Mouse (Mus musculus): ENCODE data around the gene Ntf5. TPM values are rescaled to one million over a fixed set of nuclear protein-coding genes. Genes with fewer than 3 reads are reported as not detected.
"Not testable (repeated sequence)": the region's sequence is repeated elsewhere in the genome, so short reads cannot be mapped to it uniquely, and the experiment has no call there.

Ntf5 gene
- not detected for total RNA-seq (2021)
- not detected in 2 replicates for polyA plus RNA-seq (2012; rRNA removed)
- long read RNA-seq: 0 reads

DNA sequence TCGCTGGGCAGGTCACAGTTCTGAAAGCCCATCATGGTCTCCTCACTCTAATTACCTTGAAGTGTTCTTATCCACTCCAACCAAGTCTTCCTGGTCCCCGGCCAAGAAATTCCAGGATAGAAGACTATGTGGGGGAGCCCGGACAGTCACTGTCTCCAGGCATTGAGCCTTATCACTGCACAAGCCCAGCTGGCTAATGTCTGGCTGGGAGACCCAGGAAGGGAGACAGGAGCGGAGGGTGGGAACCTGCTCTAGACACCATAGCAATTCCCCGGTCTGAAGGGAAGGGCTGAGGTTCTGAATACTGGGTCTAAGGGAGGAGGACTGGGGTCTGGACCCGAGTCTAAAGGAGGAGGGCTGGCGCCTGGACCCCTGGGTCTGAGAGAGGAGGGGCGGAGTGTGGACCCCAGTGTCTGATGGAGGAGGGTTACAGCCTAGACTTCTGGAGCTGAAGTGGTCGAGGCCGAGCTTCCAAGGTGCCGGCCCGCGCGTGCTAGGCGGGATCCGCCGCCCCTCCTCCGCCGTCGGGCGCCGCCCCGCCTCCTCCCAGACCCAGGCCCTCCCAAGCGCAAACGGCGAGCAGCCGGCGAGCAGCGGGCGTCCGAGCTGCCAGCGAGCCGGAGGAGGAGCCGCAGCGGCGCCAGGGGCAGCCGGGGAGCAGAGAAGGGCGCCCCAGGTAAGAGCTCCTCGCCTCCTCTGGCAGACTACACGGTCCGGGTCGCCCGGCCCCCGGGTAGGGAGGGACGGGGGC is at the start of gene Ntf5:
Ntf5 (plus strand) TSS at position 583 of the 751 bp plus-strand sequence.
- peak; percentile 32 for DNase-seq

DNA sequence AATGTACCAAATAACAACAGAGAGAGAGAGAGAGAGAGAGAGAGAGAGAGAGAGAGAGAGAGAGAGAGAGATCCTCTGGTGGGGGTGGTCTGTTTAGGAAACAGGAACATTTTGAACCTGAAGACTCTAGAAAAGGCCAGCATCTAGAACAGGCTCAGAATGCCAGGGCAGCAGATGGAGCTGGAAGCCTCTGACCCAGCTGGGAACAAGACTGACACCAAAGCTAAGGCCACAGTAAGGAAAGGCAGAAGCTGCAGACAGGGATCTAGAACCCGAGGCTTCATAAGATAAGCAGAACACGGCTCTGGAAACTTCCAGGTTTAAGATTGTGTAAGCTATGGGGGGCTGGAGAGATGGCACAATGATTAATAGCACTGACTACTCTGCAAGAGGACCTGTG is 49.5 kb upstream of the Ntf5 start:
- DNase-seq: no peak

DNA sequence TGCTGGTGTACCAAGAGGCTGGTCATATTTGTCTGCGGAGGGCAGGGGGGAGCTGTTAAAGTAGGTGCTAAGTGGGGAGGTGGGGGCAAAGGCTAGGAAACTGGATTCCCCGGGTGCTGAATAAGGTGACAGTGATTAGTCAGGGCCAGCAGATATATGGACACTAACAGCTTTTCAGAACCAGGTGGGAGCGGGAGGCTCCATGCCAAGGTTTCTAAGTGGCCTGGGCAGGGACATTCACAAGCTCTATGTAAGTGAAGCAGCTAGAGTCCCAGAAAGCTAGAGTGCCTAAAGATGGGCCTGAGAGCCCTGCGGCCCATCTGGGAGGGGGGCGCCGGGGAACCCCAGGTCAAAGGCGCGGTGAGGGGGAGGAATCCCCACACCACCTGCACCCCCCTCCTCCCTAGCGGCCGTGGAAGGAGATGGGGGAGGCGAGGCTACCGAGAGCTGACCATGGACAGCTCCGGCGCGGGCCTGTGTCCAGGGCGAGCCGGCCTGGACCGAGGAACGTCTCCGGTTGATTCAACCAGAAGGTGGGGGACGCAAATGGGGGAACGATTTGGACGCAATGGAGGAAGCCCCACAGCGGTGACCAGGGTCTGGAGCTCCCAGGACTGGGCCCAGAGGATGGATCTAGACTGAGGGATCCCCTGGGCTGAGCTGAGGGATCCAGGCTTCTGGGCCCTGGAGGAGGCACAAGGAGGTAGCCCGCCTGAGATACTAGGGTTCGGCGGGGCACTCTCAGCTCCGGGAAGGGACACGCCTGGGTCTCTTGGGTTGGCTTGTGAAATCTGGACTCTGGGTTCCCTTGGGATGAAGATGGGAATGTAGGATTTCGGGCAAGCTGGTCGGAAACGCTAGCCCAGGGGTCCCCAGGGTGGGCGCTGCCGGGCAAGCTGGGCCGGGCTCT is 47.5 kb upstream of the Ntf5 start:
- DNase-seq: peak; percentile 72

DNA sequence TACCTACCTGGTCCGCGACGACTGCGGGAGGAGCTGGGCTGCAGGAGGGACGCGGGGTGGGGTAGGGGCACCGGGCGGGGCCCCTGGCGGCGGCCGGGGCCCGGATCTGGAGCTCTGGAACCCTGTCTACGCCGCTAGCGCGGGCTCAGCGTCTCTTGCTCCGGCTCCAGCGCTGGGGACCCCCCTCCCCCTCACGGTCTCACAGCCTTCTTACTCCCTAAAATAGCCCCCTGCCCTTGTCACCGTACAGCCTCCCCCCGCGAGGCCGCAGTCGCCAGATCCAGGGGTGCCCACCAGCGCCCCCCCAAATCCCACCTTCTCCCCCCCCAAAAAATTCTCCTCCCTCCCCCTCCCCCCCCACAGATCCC is 46.9 kb upstream of the Ntf5 start, which contains the start of gene Ppfia3:
Ppfia3 (minus strand) TSS at position 368 of the 368 bp plus-strand sequence.
- DNase-seq: no peak

DNA sequence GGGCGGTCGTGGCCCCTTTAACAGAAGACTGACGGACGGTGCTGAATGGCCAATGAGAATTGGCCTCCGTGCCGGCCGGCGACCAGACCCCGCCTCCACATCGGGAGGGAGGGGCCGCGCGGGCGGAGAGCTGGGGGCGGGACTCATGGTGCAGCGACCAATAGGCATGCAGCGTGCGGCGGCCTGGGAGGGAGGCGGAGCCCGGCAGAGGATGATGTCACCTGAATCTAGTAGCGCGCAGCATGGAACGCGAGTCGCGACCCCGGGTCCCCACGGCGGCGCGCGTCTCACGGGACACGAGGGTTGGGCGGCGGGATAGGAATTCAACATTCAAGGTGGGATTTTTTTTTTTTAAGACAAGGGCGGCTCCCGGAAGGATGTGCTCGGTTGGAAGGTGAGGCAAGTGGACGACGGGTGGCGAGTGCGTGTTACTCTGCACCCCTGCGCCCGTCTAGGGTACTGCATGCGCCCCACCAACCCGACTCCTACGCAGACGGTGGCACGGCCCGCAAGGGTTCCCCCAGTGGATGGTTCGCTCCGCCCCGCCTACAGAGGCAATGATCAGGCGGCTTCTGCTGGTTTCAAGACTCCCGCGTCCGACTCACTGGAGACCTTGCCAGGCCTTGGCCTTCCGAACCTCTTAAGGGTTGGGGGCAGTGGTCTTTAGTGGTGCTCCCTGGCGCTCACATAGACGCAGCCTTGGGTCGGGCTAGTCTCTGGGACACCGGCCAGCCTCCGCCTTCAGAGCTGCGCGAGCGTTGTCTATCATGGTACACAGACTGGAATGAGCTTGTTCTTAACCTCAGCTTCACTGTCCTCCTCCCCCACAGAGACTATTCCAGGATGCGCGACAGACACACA is 46.2 kb upstream of the Ntf5 start:
- peak; percentile 99 for DNase-seq

DNA sequence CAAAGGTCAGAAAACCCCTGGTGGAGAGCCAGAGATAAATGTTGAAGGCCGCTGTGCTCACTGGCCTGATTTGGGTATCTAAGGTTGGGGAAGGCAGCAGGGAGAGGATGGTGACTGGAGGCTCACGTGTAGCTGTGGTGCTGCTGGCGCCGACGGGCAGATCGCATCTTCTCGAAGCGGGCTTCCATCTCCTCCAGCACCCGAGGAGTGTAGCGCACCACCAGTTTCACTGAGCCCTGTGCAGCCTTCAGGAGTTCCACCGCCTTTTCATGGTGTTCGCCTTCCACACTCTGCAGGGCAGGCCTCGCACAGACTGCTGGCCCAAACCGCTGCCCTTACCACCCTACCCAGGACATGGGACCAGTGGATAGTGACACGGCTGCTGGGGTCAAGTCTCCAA is 45.3 kb upstream of the Ntf5 start:
- DNase-seq: no peak

DNA sequence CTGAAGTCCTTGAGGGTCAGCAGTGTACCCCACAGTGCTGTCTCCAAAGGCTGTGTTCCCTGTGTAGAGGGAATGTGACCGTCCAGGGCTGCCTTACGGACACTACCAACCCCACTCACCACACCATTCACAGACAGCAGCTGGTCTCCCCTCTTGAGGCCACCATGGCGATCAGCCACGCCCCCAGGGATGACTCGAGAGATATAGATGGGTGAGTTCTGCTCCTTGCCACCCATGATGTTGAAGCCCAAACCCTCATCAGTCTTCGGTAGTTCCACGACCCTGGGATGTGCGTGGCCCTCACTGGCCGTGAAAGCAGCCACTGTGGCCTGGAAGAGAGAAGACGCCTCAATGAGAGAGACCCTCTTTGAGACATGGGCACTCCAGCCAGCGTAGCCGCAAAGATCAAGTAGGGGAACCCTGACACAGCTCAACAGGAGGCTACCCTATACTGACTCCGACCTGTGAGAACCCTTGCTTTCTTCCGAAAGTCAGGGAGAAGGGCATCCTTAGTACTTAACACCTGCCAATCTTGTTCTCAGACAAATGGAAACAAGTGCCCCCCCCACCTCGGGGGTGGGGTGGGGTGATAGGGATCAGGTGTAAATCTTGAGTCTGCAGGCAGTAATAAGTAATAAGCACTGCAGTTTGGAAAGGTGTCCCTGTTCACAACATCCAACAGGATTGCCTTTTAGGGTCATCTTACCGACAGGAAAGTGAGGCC is 44.3 kb upstream of the Ntf5 start:
- no peak for DNase-seq

DNA sequence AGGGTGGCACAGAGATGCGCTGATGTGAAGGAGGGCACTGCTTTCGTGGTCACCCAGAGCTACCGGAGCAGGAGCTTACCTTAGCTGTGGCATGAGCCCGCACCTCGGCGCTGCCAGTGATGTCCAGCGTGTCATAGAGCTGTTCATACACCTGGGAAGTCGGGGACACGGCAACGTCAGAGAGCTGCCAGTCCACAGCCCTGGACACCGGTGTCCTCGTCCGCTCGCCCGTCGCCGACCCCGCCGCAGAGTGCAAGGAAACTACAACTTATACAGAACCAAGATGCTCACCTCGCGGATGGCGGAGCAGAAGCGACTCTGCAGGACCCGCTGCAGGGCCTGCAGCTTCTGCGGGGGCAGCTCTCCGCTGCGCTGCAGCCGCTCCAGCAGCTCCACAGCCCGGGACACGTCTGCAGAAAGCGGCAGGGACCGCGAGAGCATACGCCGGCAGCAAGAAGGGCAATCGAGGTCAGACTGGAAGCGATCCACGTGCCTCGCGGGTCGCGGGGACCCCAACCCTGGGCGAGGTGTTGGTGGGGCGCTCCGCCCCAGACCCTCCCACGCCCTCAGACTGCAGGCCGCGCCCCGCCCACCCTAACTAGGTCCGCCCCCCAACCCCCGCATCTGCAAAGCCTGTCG is 43.5 kb upstream of the Ntf5 start:
- no peak for DNase-seq

DNA sequence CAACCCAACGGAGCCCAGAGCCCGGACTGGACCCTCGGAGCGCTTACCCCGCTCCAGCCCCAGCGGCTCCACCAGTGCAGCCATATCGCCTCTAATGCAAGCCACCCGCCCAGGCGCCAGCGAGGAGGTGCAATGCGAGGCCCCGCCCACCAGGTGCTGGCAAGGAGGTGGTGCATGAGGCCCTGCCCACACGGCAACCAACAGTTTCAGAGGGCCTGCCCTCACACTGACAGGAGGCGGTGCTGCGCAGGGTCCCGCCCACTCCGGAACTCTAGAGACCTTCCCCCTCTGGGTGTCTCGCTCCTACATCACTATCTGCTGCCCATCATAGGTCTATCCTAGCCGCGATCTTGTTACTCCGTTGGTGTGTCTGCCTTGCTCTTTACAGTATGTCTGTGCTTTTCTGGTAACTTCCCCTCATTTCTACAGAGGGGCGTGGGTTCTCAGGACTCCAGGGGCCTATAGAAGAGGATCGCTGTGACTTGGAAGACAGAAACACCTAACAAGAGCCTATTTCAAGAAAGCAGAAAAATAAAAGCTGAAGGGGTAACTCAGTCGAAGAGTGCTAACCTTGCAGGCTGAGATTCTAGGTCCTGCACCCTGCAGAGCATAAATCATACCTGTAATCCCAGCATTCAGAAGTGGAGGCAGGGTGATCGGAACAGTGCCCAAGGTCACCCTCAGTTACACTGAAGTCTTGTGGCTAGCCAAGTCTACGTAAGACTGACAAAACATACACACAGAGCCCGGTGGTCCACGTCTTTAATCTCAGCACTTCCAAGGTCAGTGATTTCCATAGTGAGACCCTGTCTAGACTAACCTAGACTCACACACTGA is 42.8 kb upstream of the Ntf5 start, which contains the start of gene Lin7b:
Lin7b (minus strand) TSS at position 109 of the 837 bp plus-strand sequence.
- DNase-seq: peak; percentile 93

DNA sequence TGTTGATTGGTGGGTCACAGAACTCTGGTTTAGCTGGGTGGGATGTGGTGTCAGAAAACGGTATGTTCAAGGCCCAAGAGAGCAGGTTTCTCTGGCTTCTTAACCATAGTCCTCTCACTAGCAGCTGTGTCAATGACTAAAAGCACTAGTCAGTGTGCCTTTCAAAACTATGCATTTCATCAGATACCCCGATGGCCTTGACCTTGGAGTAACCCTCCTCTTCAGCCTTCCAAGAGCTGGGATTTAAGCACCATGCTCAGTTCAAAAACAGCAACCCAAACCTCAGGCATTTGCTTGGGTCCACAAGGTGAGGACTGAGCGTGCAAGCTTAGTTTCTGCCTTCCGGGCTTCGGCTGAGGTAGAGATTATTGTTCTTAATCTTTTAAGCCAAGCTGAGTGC is 41.1 kb upstream of the Ntf5 start:
- DNase-seq: peak; percentile 61

DNA sequence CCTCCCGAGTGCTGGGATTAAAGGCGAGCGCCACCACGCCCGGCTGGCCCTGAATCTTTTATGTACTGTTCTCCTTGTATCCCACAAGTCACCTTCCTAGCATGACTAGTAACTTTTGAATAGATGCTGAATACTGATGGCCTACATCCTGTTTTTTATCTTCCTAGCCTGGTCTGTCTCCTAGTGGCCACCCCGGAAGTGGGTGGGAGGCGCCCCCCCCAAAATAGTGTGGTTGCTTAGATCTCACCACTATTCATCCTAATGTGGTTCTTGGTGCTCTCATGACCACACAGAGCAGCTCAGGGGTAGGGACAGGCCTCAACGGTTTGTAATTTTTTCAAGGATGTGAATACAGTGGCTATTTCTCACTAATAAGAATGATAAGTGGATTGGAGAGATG is 38.9 kb upstream of the Ntf5 start:
- DNase-seq: no peak

DNA sequence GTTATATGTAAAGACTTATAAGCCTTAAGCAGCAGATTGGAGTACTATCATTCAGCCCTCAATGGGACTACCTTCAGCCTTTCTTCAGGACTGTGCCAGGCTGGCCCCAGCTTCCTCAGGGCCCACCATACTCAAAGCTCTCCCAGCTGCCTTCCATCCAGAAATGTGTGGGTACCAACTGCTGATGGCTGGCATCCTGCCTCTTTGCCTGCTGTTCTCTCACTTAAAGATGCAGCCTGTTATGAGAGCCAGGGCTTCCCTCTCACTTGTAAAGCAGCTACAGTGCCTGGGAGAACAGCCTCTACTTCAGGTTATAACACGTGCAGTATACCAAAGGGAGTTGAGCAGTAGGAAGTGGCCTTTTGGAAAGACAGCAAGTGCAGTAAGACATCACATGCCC is 37.4 kb upstream of the Ntf5 start:
- DNase-seq: no peak

DNA sequence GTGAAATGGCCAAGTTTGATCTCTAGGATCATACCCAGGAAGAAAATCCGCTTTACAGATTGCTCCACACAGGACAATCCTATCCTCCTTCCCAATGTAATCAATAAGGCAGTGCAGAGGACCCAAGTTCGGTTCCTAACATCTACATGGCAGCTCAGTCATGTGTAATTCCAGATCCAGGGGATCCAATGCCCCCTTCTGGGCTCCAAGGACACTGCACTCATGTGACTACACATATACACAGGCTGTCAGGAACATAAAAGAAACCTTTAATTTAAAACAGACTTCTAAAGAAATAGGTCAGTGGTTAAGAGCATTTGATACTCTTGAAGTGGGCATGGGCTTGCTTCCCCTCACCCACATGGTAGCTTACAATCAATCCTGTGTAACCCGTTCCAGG is 27.4 kb upstream of the Ntf5 start:
- no peak for DNase-seq

DNA sequence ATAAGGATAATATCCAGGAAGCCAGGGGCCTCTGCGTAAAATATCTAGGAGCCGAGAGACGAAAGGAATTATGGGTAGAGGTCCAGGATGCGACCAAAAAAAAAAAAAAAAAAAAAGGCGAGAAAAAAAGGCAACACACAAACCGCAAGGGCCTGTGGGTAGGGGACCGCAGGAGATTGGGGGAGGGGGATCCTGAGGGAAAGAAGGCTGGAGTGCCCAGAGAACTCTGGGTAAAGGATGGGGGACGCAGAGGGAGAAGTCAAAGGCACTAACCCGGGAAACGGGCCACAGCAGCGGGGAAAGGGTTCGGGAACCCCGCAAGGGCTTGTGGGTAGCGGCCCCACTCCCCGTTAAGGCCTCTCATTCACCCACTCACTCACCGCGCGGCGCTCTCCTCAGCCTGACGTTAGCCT is 18.4 kb upstream of the Ntf5 start:
- no peak for DNase-seq

DNA sequence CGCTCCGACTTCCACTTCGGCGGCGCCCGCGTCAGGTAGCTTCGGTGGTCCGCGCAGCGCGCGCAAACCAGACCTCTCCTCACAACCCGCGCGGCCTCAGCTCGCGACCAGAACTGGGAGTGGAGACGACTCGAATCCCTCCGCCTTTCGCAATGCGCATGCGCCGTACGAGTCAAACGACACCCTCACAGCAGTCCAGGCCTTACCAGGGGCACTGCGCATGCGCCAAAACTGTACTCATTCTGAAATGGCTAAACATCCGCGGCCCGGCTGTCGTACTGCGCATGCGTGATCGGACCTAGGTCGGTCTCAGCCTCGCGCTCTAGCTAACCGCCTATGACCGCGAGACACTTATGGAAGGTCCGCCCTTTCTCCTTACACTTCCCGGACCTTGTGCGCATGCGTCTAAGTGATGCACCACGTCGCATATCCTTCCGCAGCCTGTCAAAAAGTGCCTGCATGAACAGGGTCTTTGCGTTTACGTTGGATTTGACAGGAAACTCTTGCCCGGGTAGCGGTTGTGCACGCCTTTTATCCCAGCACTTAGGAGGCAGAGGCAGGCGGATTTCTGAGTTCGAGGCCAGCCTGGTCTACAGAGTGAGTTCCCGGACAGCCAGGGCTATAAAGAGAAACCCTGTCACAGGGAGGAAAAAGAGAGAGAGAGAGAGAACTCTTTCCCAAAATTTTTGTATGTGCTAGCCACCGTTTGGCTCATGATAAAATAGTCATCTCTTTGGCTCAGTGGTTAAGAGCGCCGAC is 17.7 kb upstream of the Ntf5 start, which contains the start of gene Snrnp70:
Snrnp70 (minus strand) TSS at position 165 of the 759 bp plus-strand sequence.
- peak; percentile 100 for DNase-seq

DNA sequence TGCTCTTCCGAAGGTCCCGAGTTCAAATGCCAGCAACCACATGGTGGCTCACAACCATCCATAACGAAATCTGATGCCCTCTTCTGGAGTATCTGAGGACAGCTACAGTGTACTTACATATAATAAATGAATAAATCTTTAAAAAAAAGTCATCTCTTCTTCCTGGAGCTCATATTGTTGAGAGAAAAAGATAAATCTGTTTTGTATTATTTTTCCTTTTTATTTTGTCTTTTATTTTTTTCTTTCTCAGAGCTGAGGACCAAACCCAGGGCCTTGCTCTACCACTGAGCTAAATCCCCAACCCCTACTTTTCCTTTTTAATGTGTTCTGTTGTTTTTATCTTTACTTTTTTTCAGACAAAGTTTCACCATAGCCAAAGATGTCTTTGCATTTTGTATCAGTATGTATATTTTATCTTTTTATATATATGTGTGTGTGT is 17.1 kb upstream of the Ntf5 start:
- DNase-seq: not testable (repeated sequence)

DNA sequence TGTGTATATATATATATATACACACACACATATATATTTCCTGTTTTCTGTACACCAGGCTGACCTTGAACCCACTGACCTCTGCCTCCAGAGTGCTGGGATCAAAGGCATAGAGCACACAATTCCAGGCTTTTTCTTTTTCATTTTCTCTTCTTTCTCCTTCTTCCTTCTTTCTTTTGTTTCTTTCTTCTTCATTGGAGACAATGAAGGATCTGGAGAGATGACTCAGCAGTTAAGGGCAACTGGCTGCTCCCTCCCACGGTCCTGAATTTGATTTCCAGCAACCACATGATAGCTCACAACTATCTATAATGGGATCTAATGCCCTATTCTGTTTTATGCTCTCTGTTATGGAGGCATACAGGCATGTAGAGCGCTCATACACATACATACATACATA is 16.7 kb upstream of the Ntf5 start:
- DNase-seq: no peak

DNA sequence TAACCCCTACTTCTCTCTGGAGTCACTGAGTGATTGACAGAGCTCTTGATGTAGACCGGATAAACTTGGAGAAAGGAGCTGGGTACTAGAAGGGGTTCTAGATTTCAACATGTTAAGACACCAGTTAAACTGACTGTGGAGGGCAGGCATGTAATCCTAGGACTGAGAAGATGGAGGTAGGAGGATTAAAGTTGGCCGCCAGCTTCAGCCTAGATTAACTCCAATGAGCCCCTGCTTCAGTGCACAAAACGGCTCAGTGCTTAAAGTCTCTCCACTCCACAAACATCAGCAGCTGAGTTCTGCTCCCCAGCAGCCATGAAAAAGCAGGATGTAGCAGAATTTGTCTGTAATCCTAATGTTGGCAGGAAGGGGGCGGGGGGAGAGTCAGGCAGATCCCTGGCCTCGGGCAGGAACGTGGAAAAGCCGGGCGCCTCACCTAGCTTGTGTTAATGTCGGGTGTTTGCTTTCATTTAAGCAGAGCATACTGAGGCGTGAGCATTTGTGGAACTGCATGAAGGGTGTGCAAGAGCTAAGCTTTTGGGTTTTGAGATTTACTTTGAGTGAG is 11.9 kb upstream of the Ntf5 start:
- no peak for DNase-seq

Data from adrenal gland, adult 2 months (tissue).